Mouse (Mus musculus) embryonic facial prominence, embryonic 13.5 days (tissue): Measurements from ENCODE around the gene Gm17019. TPM values are rescaled to one million over a fixed set of nuclear protein-coding genes. Genes with fewer than 3 reads are reported as not detected.
"Not testable (repeated sequence)": the region's sequence is repeated elsewhere in the genome, so short reads cannot be mapped to it uniquely, and the experiment has no call there.

Experiments used
- ATAC-seq: fragments of 200-750 bp; cut with Nextera tagmentation; 2 replicates; pipeline ENCODE4 v1.8.0; 2017; ENCODE audit warnings: low read depth; ENCODE audit not compliant: insufficient number of reproducible peaks, insufficient read depth, low FRiP score, low TSS enrichment
- H3K27ac ChIP-seq: fragments of 300-500 bp; sonication (generic); 2 replicates; pipeline ENCODE4 v1.5.1; 2015; ENCODE audit warnings: moderate library complexity, mild to moderate bottlenecking, inconsistent platforms
- H3K27me3 ChIP-seq: fragments of 300-500 bp; sonication (generic); 2 replicates; pipeline ENCODE4 v1.6.1; 2015; ENCODE audit warnings: mild to moderate bottlenecking, inconsistent platforms
- H3K36me3 ChIP-seq: fragments of 300-500 bp; sonication (generic); 2 replicates; pipeline ENCODE4 v1.6.1; 2015; ENCODE audit warnings: mild to moderate bottlenecking, inconsistent platforms
- H3K4me1 ChIP-seq: fragments of 300-500 bp; sonication (generic); 2 replicates; pipeline ENCODE4 v1.6.1; 2015; ENCODE audit warnings: inconsistent platforms
- H3K4me2 ChIP-seq: fragments of 300-500 bp; sonication (generic); 2 replicates; pipeline ENCODE4 v1.6.1; 2015; ENCODE audit warnings: moderate library complexity, mild to moderate bottlenecking, inconsistent platforms
- H3K4me3 ChIP-seq: fragments of 300-500 bp; sonication (generic); 2 replicates; pipeline ENCODE4 v1.5.1; 2015; ENCODE audit warnings: mild to moderate bottlenecking, inconsistent platforms
- H3K9ac ChIP-seq: fragments of 300-500 bp; sonication (generic); 2 replicates; pipeline ENCODE4 v1.6.1; 2015; ENCODE audit warnings: mild to moderate bottlenecking, inconsistent platforms
- H3K9me3 ChIP-seq: fragments of 300-500 bp; sonication (generic); 2 replicates; pipeline ENCODE4 v1.6.1; 2016; ENCODE audit warnings: inconsistent platforms
- WGBS: fragments of 180-500 bp; shearing (Covaris S2); methylation state at CpG from one replicate; pipeline ENCODE4 v1.1.7; 2015; ENCODE audit warnings: mixed read lengths; 5-methylcytosine and 5-hydroxymethylcytosine counted together
- polyA plus RNA-seq: library from polyadenylated mRNA; unstranded; fragments of >200 nt; fragmentation: Nextera tagmentation; extraction: Ambion mirVana; gene quantifications from 2 replicates; pipeline ENCODE4 v1.2.1, GENCODE M21; 2015

Gm17019 gene
- polyA plus RNA-seq, 1 experiment from 2014 or later: not detected

GRCm38 (mm10) chr5:15020067-15020466 is 12.7 kb downstream of the Gm17019 start:
- not testable (repeated sequence) for H3K9ac ChIP-seq, H3K4me1 ChIP-seq, H3K36me3 ChIP-seq, H3K27me3 ChIP-seq, H3K4me3 ChIP-seq, H3K4me2 ChIP-seq, H3K27ac ChIP-seq
- 68% methylated on average over 2 of the region's 2 CpGs for WGBS
- peaks cover 14% of the 10 kb centered on the region; the same call in 1 of the 2 replicates for H3K9me3 ChIP-seq
- 0 out of 2 replicates have a peak, but pooled peaks have one; percentile 56 for ATAC-seq

- peaks cover 24% of the 10 kb centered on the region for H3K9me3 ChIP-seq
- not testable (repeated sequence) for H3K27me3 ChIP-seq, H3K4me3 ChIP-seq, H3K9ac ChIP-seq, H3K4me2 ChIP-seq, H3K36me3 ChIP-seq, H3K4me1 ChIP-seq, H3K27ac ChIP-seq
- 84% methylated on average over 11 of the region's 11 CpGs for WGBS
- peak; percentile 77; the same call in 1 of the 2 replicates for ATAC-seq
Observed at GRCm38 (mm10) chr5:15010639-15011582, 21.9 kb downstream of the Gm17019 start.

- WGBS: 56% methylated on average over 3 of the region's 3 CpGs
- H3K9me3 ChIP-seq: peaks cover 42% of the 10 kb centered on the region
- H3K4me1 ChIP-seq, H3K4me2 ChIP-seq, H3K4me3 ChIP-seq, H3K36me3 ChIP-seq, H3K27me3 ChIP-seq, H3K9ac ChIP-seq, ATAC-seq, H3K27ac ChIP-seq: not testable (repeated sequence)
Observed at GRCm38 (mm10) chr5:15006907-15007306, 25.9 kb downstream of the Gm17019 start.

GRCm38 (mm10) chr5:15006288-15006687 is 26.5 kb downstream of the Gm17019 start:
- not testable (repeated sequence) for ATAC-seq, H3K36me3 ChIP-seq, H3K9ac ChIP-seq, H3K27ac ChIP-seq, H3K27me3 ChIP-seq, H3K4me1 ChIP-seq, H3K4me3 ChIP-seq, H3K4me2 ChIP-seq
- peaks cover 38% of the 10 kb centered on the region for H3K9me3 ChIP-seq
- 67% methylated on average over 3 of the region's 3 CpGs for WGBS

GRCm38 (mm10) chr5:15005584-15005983 is 27.2 kb downstream of the Gm17019 start:
- H3K36me3 ChIP-seq, H3K27ac ChIP-seq, ATAC-seq, H3K4me2 ChIP-seq, H3K4me3 ChIP-seq, H3K27me3 ChIP-seq, H3K9ac ChIP-seq, H3K4me1 ChIP-seq: not testable (repeated sequence)
- WGBS: 54% methylated on average over 3 of the region's 4 CpGs
- H3K9me3 ChIP-seq: peaks cover 33% of the 10 kb centered on the region

- not testable (repeated sequence) for H3K27me3 ChIP-seq, H3K9ac ChIP-seq, H3K36me3 ChIP-seq, H3K4me3 ChIP-seq, H3K4me2 ChIP-seq, H3K27ac ChIP-seq, H3K4me1 ChIP-seq
- 74% methylated on average over 5 of the region's 5 CpGs for WGBS
- H3K9me3 ChIP-seq: peaks cover 33% of the 10 kb centered on the region
- ATAC-seq: peak; percentile 90
Observed at GRCm38 (mm10) chr5:15004569-15005562, 27.9 kb downstream of the Gm17019 start.

- H3K9ac ChIP-seq, H3K27ac ChIP-seq, H3K36me3 ChIP-seq, H3K4me2 ChIP-seq, ATAC-seq, H3K27me3 ChIP-seq, H3K4me3 ChIP-seq, H3K4me1 ChIP-seq: not testable (repeated sequence)
- WGBS: 77% methylated on average over 9 of the region's 9 CpGs
- H3K9me3 ChIP-seq: peaks cover 23% of the 10 kb centered on the region
Observed at GRCm38 (mm10) chr5:14998077-14998476, 34.7 kb downstream of the Gm17019 start.

GRCm38 (mm10) chr5:14997556-14997955 is 35.2 kb downstream of the Gm17019 start:
- H3K4me2 ChIP-seq, H3K9ac ChIP-seq, H3K27ac ChIP-seq, H3K4me1 ChIP-seq, H3K36me3 ChIP-seq, H3K27me3 ChIP-seq, ATAC-seq, H3K4me3 ChIP-seq: not testable (repeated sequence)
- WGBS: 82% methylated on average over 4 of the region's 4 CpGs
- peaks cover 21% of the 10 kb centered on the region for H3K9me3 ChIP-seq

- not testable (repeated sequence) for H3K4me3 ChIP-seq, H3K9ac ChIP-seq, H3K4me1 ChIP-seq, H3K4me2 ChIP-seq, ATAC-seq, H3K27ac ChIP-seq, H3K27me3 ChIP-seq, H3K36me3 ChIP-seq
- peaks cover 17% of the 10 kb centered on the region for H3K9me3 ChIP-seq
- 72% methylated on average over 7 of the region's 7 CpGs for whole genome bisulfite sequencing
Observed at GRCm38 (mm10) chr5:14996670-14997249, 36.0 kb downstream of the Gm17019 start.

GRCm38 (mm10) chr5:14994124-14994523 is 38.7 kb downstream of the Gm17019 start:
- H3K36me3 ChIP-seq, H3K4me3 ChIP-seq, H3K9ac ChIP-seq, H3K27me3 ChIP-seq, H3K27ac ChIP-seq, H3K4me1 ChIP-seq, H3K4me2 ChIP-seq: not testable (repeated sequence)
- peaks cover 23% of the 10 kb centered on the region for H3K9me3 ChIP-seq
- WGBS: 87% methylated on average over 6 of the region's 6 CpGs
- ATAC-seq: peak; percentile 91
